Mouse (Mus musculus) NIH3T3 (cell line): Measurements from ENCODE around the gene Crebbp.
A peak's percentile ranks its signal among the peaks of the same experiment; 100 is the strongest.
"Not testable (repeated sequence)": the region's sequence is repeated elsewhere in the genome, so short reads cannot be mapped to it uniquely, and the experiment has no call there.

Source experiments
- DNase-seq: peaks from one replicate; pipeline ENCODE4 v3.0.0-alpha.2; 2012; ENCODE audit warnings: low read depth

Crebbp gene

GRCm38 (mm10) chr16:4160246-4160897 is 53.4 kb downstream of the Crebbp start:
- peak; percentile 94 for DNase-seq

GRCm38 (mm10) chr16:4153121-4153520 is 60.7 kb downstream of the Crebbp start:
- no peak for DNase-seq

GRCm38 (mm10) chr16:4138541-4138940 is 75.3 kb downstream of the Crebbp start:
- no peak for DNase-seq

GRCm38 (mm10) chr16:4133754-4134153 is 80.0 kb downstream of the Crebbp start:
- no peak for DNase-seq

- DNase-seq: no peak
Measured at GRCm38 (mm10) chr16:4128894-4129293, 84.9 kb downstream of the Crebbp start.

GRCm38 (mm10) chr16:4117072-4117471 is 96.7 kb downstream of the Crebbp start:
- DNase-seq: no peak

GRCm38 (mm10) chr16:4100374-4100773 is 113.4 kb downstream of the Crebbp start:
- no peak for DNase-seq

GRCm38 (mm10) chr16:4097521-4097920 is 116.3 kb downstream of the Crebbp start:
- DNase-seq: no peak

- DNase-seq: no peak
Measured at GRCm38 (mm10) chr16:4096898-4097297, 116.9 kb downstream of the Crebbp start.

GRCm38 (mm10) chr16:4096141-4096540 is 117.7 kb downstream of the Crebbp start:
- no peak for DNase-seq

GRCm38 (mm10) chr16:4087214-4087913 is 126.4 kb downstream of the Crebbp start:
- DNase-seq: no peak

GRCm38 (mm10) chr16:4085851-4086387 is 127.9 kb downstream of the Crebbp start:
- DNase-seq: no peak

- DNase-seq: no peak
Measured at GRCm38 (mm10) chr16:4085051-4085450, 128.7 kb downstream of the Crebbp start.

- DNase-seq: not testable (repeated sequence)
Measured at GRCm38 (mm10) chr16:4080419-4080818, 133.4 kb downstream of the Crebbp start.

GRCm38 (mm10) chr16:4079656-4080055 is 134.1 kb downstream of the Crebbp start:
- no peak for DNase-seq

- not testable (repeated sequence) for DNase-seq
Measured at GRCm38 (mm10) chr16:4078302-4078701, 135.5 kb downstream of the Crebbp start.

GRCm38 (mm10) chr16:4077384-4078061 is 136.3 kb downstream of the Crebbp start, which contains the start of gene Trap1:
Trap1 (minus strand) TSS chr16:4077827.
- DNase-seq: peak; percentile 94

- DNase-seq: no peak
Measured at GRCm38 (mm10) chr16:4074836-4075235, 139.0 kb downstream of the Crebbp start.

- peak; percentile 44 for DNase-seq
Measured at GRCm38 (mm10) chr16:4074297-4074696, 139.5 kb downstream of the Crebbp start.

GRCm38 (mm10) chr16:4068588-4068987 is 145.2 kb downstream of the Crebbp start:
- peak; percentile 78 for DNase-seq

GRCm38 (mm10) chr16:4064945-4065344 is 148.9 kb downstream of the Crebbp start:
- no peak for DNase-seq

- DNase-seq: peak; percentile 15
Measured at GRCm38 (mm10) chr16:4053811-4054210, 160.0 kb downstream of the Crebbp start.

GRCm38 (mm10) chr16:4052601-4053000 is 161.2 kb downstream of the Crebbp start:
- no peak for DNase-seq
